Mouse (Mus musculus): Measurements from ENCODE around the gene Dnaaf2. TPM values are rescaled to one million over a fixed set of nuclear protein-coding genes. Genes with fewer than 3 reads are reported as not detected.

Gene Dnaaf2
- polyA plus RNA-seq (2014; fragmentation: Illumina TruSeq; extraction: RNeasy Lipid Tissue Mini Kit (QIAGEN cat#74804); ENCODE audit: low replicate concordance): 1.4 TPM

GRCm38 (mm10) chr12:69198164-69198535 lies at the start of gene Dnaaf2:
TSS of gene Dnaaf2 (minus strand) at chr12:69198429.

GRCm38 (mm10) chr12:69240876-69241275 lies 42.6 kb upstream of the Dnaaf2 start, which contains the start of gene Klhdc1:
TSS of gene Klhdc1 (plus strand) at chr12:69241176.

GRCm38 (mm10) chr12:69227776-69228466 lies 29.7 kb upstream of the Dnaaf2 start, which contains the start of gene Pole2:
TSS of gene Pole2 (minus strand) at chr12:69228195.

GRCm38 (mm10) chr12:69204052-69204833 lies 6.0 kb upstream of the Dnaaf2 start, which contains the start of gene Gm49384:
TSS of gene Gm49384 (minus strand) at chr12:69204267.

GRCm38 (mm10) chr12:69196444-69197377 lies 1.5 kb downstream of the Dnaaf2 start, which contains the start of gene Gm49383:
TSS of gene Gm49383 (minus strand) at chr12:69197104.

GRCm38 (mm10) chr12:69183583-69184308 lies 14.5 kb downstream of the Dnaaf2 start, which contains the start of the genes Rpl36al and Mgat2:
TSS of gene Rpl36al (minus strand) at chr12:69184083.
TSS of gene Mgat2 (plus strand) at chr12:69184157.

GRCm38 (mm10) chr12:69168461-69169106 lies 29.6 kb downstream of the Dnaaf2 start, which contains the start of gene Lrr1:
TSS of gene Lrr1 (plus strand) at chr12:69168814.

GRCm38 (mm10) chr12:69158765-69159577 lies 39.3 kb downstream of the Dnaaf2 start, which contains the start of gene Rps29:
TSS of gene Rps29 (minus strand) at chr12:69159186.

Other genes starting within 250 kb of the Dnaaf2 start
- 40.1 TPM for gene Rps29, start 39.2 kb downstream of the Dnaaf2 start, polyA plus RNA-seq (2014; fragmentation: Illumina TruSeq; extraction: RNeasy Lipid Tissue Mini Kit (QIAGEN cat#74804); ENCODE audit: low replicate concordance)
- gene Lrr1, start 29.6 kb downstream of the Dnaaf2 start, polyA plus RNA-seq (2014; fragmentation: Illumina TruSeq; extraction: RNeasy Lipid Tissue Mini Kit (QIAGEN cat#74804); ENCODE audit: low replicate concordance): 5.9 TPM
- gene Rpl36al, start 14.3 kb downstream of the Dnaaf2 start, polyA plus RNA-seq (2014; fragmentation: Illumina TruSeq; extraction: RNeasy Lipid Tissue Mini Kit (QIAGEN cat#74804); ENCODE audit: low replicate concordance): 92.1 TPM
- gene Mgat2, start 14.3 kb downstream of the Dnaaf2 start, polyA plus RNA-seq (2014; fragmentation: Illumina TruSeq; extraction: RNeasy Lipid Tissue Mini Kit (QIAGEN cat#74804); ENCODE audit: low replicate concordance): 172 TPM
- 2.0 TPM for gene Gm49383, start 1.3 kb downstream of the Dnaaf2 start, polyA plus RNA-seq (2014; fragmentation: Illumina TruSeq; extraction: RNeasy Lipid Tissue Mini Kit (QIAGEN cat#74804); ENCODE audit: low replicate concordance)
- 13.1 TPM for gene Gm49384, start 5.8 kb upstream of the Dnaaf2 start, polyA plus RNA-seq (2014; fragmentation: Illumina TruSeq; extraction: RNeasy Lipid Tissue Mini Kit (QIAGEN cat#74804); ENCODE audit: low replicate concordance)
- 7.4 TPM for gene Pole2, start 29.8 kb upstream of the Dnaaf2 start, polyA plus RNA-seq (2014; fragmentation: Illumina TruSeq; extraction: RNeasy Lipid Tissue Mini Kit (QIAGEN cat#74804); ENCODE audit: low replicate concordance)
- gene Klhdc1, start 42.7 kb upstream of the Dnaaf2 start, polyA plus RNA-seq (2014; fragmentation: Illumina TruSeq; extraction: RNeasy Lipid Tissue Mini Kit (QIAGEN cat#74804); ENCODE audit: low replicate concordance): 3.2 TPM
- 50.6 TPM for gene Klhdc2, start 98.3 kb upstream of the Dnaaf2 start, polyA plus RNA-seq (2014; fragmentation: Illumina TruSeq; extraction: RNeasy Lipid Tissue Mini Kit (QIAGEN cat#74804); ENCODE audit: low replicate concordance)
- gene Nemf, start 158.7 kb upstream of the Dnaaf2 start, polyA plus RNA-seq (2014; fragmentation: Illumina TruSeq; extraction: RNeasy Lipid Tissue Mini Kit (QIAGEN cat#74804); ENCODE audit: low replicate concordance): 110 TPM
- gene Arf6, start 173.7 kb upstream of the Dnaaf2 start, polyA plus RNA-seq (2014; fragmentation: Illumina TruSeq; extraction: RNeasy Lipid Tissue Mini Kit (QIAGEN cat#74804); ENCODE audit: low replicate concordance): 137 TPM
- not detected for gene Gm9887, start 174.0 kb upstream of the Dnaaf2 start, polyA plus RNA-seq (2014; fragmentation: Illumina TruSeq; extraction: RNeasy Lipid Tissue Mini Kit (QIAGEN cat#74804); ENCODE audit: low replicate concordance)